Mouse (Mus musculus) spleen, adult 2 months (tissue): ENCODE results near the gene Cdh26.

ENCODE experiments used
- CTCF ChIP-seq: fragments of 200-500 bp; IDR thresholded peaks from 2 replicates; pipeline ENCODE4 v1.5.1; 2011; ENCODE audit warnings: mild to moderate bottlenecking, inconsistent platforms; ENCODE audit not compliant: insufficient read depth, insufficient read length, insufficient replicate concordance; ENCODE audit errors: extremely low read depth
- POLR2A ChIP-seq: fragments of 200-500 bp; IDR thresholded peaks from 2 replicates; pipeline ENCODE4 v1.6.1; 2011; ENCODE audit warnings: low read depth, low read length, inconsistent platforms

DNA sequence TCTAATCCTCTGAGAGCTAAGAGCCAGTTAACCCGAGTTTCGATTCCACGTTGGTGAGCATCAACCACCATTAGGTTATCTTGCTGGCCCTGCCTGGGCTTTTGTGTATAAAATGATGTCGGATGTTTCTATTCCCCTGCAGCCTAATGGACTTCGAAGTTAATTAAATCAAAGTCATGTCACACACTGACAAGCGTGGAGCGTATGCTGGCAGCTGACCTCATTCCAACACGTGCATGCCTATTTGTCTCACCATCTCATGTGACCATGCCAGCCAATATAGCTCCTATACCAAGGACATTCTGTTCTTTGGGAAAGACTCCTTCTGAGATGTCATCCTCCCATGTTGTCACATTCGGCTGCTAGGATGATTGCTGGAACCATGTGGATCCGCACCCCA is 43.6 kb downstream of the Cdh26 start:
- no peak for TF ChIP-seq POLR2A
- no peak for TF ChIP-seq CTCF
